ENCODE assay signal across 10 mouse cellular contexts in genomic region chr2:126933921-126934320, GRCm38 (mm10). TPM values are rescaled to one million over a fixed set of nuclear protein-coding genes. Genes with fewer than 3 reads are reported as not detected.
A peak's percentile ranks its signal among the peaks of the same experiment; 100 is the strongest.
DNase-seq lines count a peak whose midpoint lies in the region; ATAC-seq and TF ChIP-seq lines count a peak whose summit lies in the region.
"Had no signal": no experiment of that assay in that cellular context is flagged by ENCODE, and none has a peak within 500 bp of the region (broad histone marks: within the 10 kb centered on the region; RNA-seq: fewer than 3 reads in every experiment).

No protein-coding gene starts in this region.

- TF ChIP-seq POLR2A in heart, adult 2 months (IDR thresholded peaks at IDR 0.05; ENCODE audit: insufficient read depth, low read depth, low read length) = no peak

- H3K9me3 ChIP-seq in heart, embryonic 12.5 days (replicated peaks) = no peaks in the 10 kb centered on the region
- H3K9me3 ChIP-seq in neural tube, embryonic 12.5 days = no peaks in the 10 kb centered on the region
- H3K9me3 ChIP-seq in intestine, embryonic 16.5 days (ENCODE audit: control insufficient read depth, low read length) = no peaks in the 10 kb centered on the region
- no peaks in the 10 kb centered on the region for H3K9me3 ChIP-seq in stomach, postnatal 0 days (ENCODE audit: control insufficient read depth, low read length)
- H3K9me3 ChIP-seq: G1E had no signal

- no peak for TF ChIP-seq CTCF in heart, adult 2 months (IDR thresholded peaks at IDR 0.05)
- no peak for TF ChIP-seq CTCF in stomach, postnatal 0 days (IDR thresholded peaks at IDR 0.05; ENCODE audit: low read depth)

- DNase-seq in heart, adult 2 months = peak in 1 of 2 experiments; percentile 21
- DNase-seq in neural tube, embryonic 10.5 days (ENCODE audit: extremely low spot score, low spot score) = no peak
- no peak for DNase-seq in stomach, postnatal 0 days (ENCODE audit: low spot score)
- no peak for DNase-seq in adrenal gland, postnatal 10 days
- no peak for DNase-seq in right cerebral cortex, postnatal 10 days (ENCODE audit: low spot score in 2 of 2)
- DNase-seq: thymus, adult 2 months had no signal

- H3K4me1 ChIP-seq in heart, adult 2 months (ENCODE audit: control insufficient read depth, insufficient read depth, low read length) = peaks cover 2% of the 10 kb centered on the region; the same call in 1 of the 2 replicates
- peaks cover 6% of the 10 kb centered on the region; the same call in 1 of the 2 replicates for H3K4me1 ChIP-seq in heart, embryonic 12.5 days (replicated peaks)
- no peaks in the 10 kb centered on the region for H3K4me1 ChIP-seq in neural tube, embryonic 12.5 days
- peaks cover 5% of the 10 kb centered on the region for H3K4me1 ChIP-seq in intestine, embryonic 16.5 days (ENCODE audit: control insufficient read depth, insufficient read depth, low read length)
- no peaks in the 10 kb centered on the region for H3K4me1 ChIP-seq in stomach, postnatal 0 days (replicated peaks; ENCODE audit: control insufficient read depth, insufficient read depth)

- intact Hi-C loops in heart, adult 2 months (cut with DNase I) = loop anchor here (1.0 to 10.0 kb wide), 6 partner anchors 17 to 271 kb away; partner anchors contain the start of genes 1810024B03Rik, Ap4e1, Snrnp200 and Trpm7

- H3K79me2 ChIP-seq in heart, adult 2 months (replicated peaks; ENCODE audit: control insufficient read depth, insufficient read depth, low read length) = no peaks in the 10 kb centered on the region

- H3K4me3 ChIP-seq in heart, adult 2 months = peak overlapping the region; percentile 75
- no peak overlapping the region for H3K4me3 ChIP-seq in heart, embryonic 12.5 days
- H3K4me3 ChIP-seq in neural tube, embryonic 12.5 days = no peak overlapping the region
- no peak overlapping the region for H3K4me3 ChIP-seq in intestine, embryonic 16.5 days (ENCODE audit: low read length)
- H3K4me3 ChIP-seq in stomach, postnatal 0 days (ENCODE audit: low read depth, low read length) = no peak overlapping the region

- H3K4me2 ChIP-seq in heart, embryonic 12.5 days = no peak overlapping the region
- H3K4me2 ChIP-seq in neural tube, embryonic 12.5 days (replicated peaks) = peak overlapping the region; percentile 67; the same call in 1 of the 2 replicates
- H3K4me2 ChIP-seq in intestine, embryonic 16.5 days (ENCODE audit: low read depth, low read length) = 0 out of 2 replicates have a peak overlapping the region, but pooled peaks have one; percentile 62
- H3K4me2 ChIP-seq in stomach, postnatal 0 days (replicated peaks; ENCODE audit: low read depth) = no peak overlapping the region

- ATAC-seq in heart, embryonic 12.5 days (ENCODE audit: insufficient number of reproducible peaks, low FRiP score) = no peak
- no peak for ATAC-seq in neural tube, embryonic 12.5 days (ENCODE audit: low FRiP score, low read depth)
- no peak for ATAC-seq in intestine, embryonic 16.5 days
- ATAC-seq in stomach, postnatal 0 days (ENCODE audit: low FRiP score, low TSS enrichment) = no peak

- H3K27ac ChIP-seq in heart, adult 2 months = peak overlapping the region; percentile 99
- H3K27ac ChIP-seq in heart, embryonic 12.5 days (ENCODE audit: poor library complexity, severe bottlenecking) = no peak overlapping the region; the same call in 1 of the 2 replicates
- no peak overlapping the region for H3K27ac ChIP-seq in neural tube, embryonic 12.5 days
- H3K27ac ChIP-seq in intestine, embryonic 16.5 days (ENCODE audit: low read length) = peak overlapping the region; percentile 99; the same call in 1 of the 2 replicates
- peak overlapping the region; percentile 59 for H3K27ac ChIP-seq in stomach, postnatal 0 days (replicated peaks)

- H3K9ac ChIP-seq in heart, adult 2 months (ENCODE audit: low read depth, low read length) = no peak overlapping the region; the same call in 1 of the 2 replicates
- H3K9ac ChIP-seq in heart, embryonic 12.5 days = no peak overlapping the region
- no peak overlapping the region for H3K9ac ChIP-seq in neural tube, embryonic 12.5 days
- H3K9ac ChIP-seq in intestine, embryonic 16.5 days (ENCODE audit: low read depth, low read length) = no peak overlapping the region
- no peak overlapping the region for H3K9ac ChIP-seq in stomach, postnatal 0 days (ENCODE audit: low read length)

- H3K36me3 ChIP-seq in heart, adult 2 months (ENCODE audit: control insufficient read depth, insufficient read depth, low read length) = peaks cover 6% of the 10 kb centered on the region
- no peaks in the 10 kb centered on the region for H3K36me3 ChIP-seq in heart, embryonic 12.5 days
- no peaks in the 10 kb centered on the region for H3K36me3 ChIP-seq in neural tube, embryonic 12.5 days
- no peaks in the 10 kb centered on the region for H3K36me3 ChIP-seq in intestine, embryonic 16.5 days (ENCODE audit: control insufficient read depth, insufficient read depth, low read length)
- H3K36me3 ChIP-seq in stomach, postnatal 0 days (ENCODE audit: control insufficient read depth, insufficient read depth, low read length) = no peaks in the 10 kb centered on the region

- TF ChIP-seq EP300 in heart, adult 2 months (IDR thresholded peaks at IDR 0.05; ENCODE audit: insufficient read depth, low read depth, low read length) = no peak
- no peak for TF ChIP-seq EP300 in stomach, postnatal 0 days (optimal IDR thresholded peaks at IDR 0.05)

- no peaks in the 10 kb centered on the region for H3K27me3 ChIP-seq in heart, adult 2 months (ENCODE audit: control insufficient read depth, insufficient read depth, low read length)
- no peaks in the 10 kb centered on the region for H3K27me3 ChIP-seq in heart, embryonic 12.5 days (replicated peaks)
- H3K27me3 ChIP-seq in neural tube, embryonic 12.5 days (replicated peaks) = no peaks in the 10 kb centered on the region
- H3K27me3 ChIP-seq in intestine, embryonic 16.5 days (replicated peaks; ENCODE audit: control insufficient read depth, insufficient read depth, low read length) = no peaks in the 10 kb centered on the region
- no peaks in the 10 kb centered on the region for H3K27me3 ChIP-seq in stomach, postnatal 0 days (ENCODE audit: control insufficient read depth, insufficient read depth, low read length)

RNA-seq across cellular contexts. Expression of gene Sppl2a, which starts 0.9 kb away (rescaled TPM):
- total RNA-seq in heart, adult 2 months (2021) = 10 to 100 TPM; 51.5 to 56.4 TPM
- 17.4 and 37.5 TPM in 2 replicates for polyA plus RNA-seq in heart, adult 2 months (2012; rRNA removed)
- 33.5 and 35.0 TPM in 2 replicates for polyA plus RNA-seq in heart, embryonic 12.5 days (2016; fragmentation: Nextera tagmentation; extraction: Ambion mirVana)
- 34.6 and 36.7 TPM in 2 replicates for polyA plus RNA-seq in neural tube, embryonic 12.5 days (2016; fragmentation: Nextera tagmentation; extraction: Ambion mirVana)
- 57.8 and 64.3 TPM in 2 replicates for polyA plus RNA-seq in intestine, embryonic 16.5 days (2015; fragmentation: Nextera tagmentation; extraction: Ambion mirVana)
- 43.4 and 44.8 TPM in 2 replicates for polyA plus RNA-seq in stomach, postnatal 0 days (2015; fragmentation: Nextera tagmentation; extraction: Ambion mirVana)
- 10 to 100 TPM; 60.4 to 67.2 TPM for total RNA-seq in adrenal gland, postnatal 10 days (2021)

RNA-seq across cellular contexts. Expression of gene Trpm7, which starts 57.9 kb away (rescaled TPM):
- total RNA-seq in heart, adult 2 months (2021) = 10 to 100 TPM; 24.4 to 26.7 TPM
- polyA plus RNA-seq in heart, adult 2 months (2012; rRNA removed) = 7.5 and 16.2 TPM in 2 replicates
- 46.7 and 50.4 TPM in 2 replicates for polyA plus RNA-seq in heart, embryonic 12.5 days (2016; fragmentation: Nextera tagmentation; extraction: Ambion mirVana)
- 34.0 and 35.3 TPM in 2 replicates for polyA plus RNA-seq in neural tube, embryonic 12.5 days (2016; fragmentation: Nextera tagmentation; extraction: Ambion mirVana)
- polyA plus RNA-seq in intestine, embryonic 16.5 days (2015; fragmentation: Nextera tagmentation; extraction: Ambion mirVana) = 33.0 and 37.8 TPM in 2 replicates
- polyA plus RNA-seq in stomach, postnatal 0 days (2015; fragmentation: Nextera tagmentation; extraction: Ambion mirVana) = 18.6 and 22.4 TPM in 2 replicates
- total RNA-seq in adrenal gland, postnatal 10 days (2021) = 10 to 100 TPM; 42.2 to 56.3 TPM

Comparison
In these comparisons a context has a peak if more than half of its experiments do, and no peak if none do; other contexts are left out.
1. H3K27ac ChIP-seq: peak in heart, adult 2 months (single experiment), intestine, embryonic 16.5 days (single experiment) and stomach, postnatal 0 days (single experiment); none in heart, embryonic 12.5 days (single experiment) and neural tube, embryonic 12.5 days (single experiment).
2. H3K4me2 ChIP-seq: peak in neural tube, embryonic 12.5 days (single experiment) and intestine, embryonic 16.5 days (single experiment); none in heart, embryonic 12.5 days (single experiment) and stomach, postnatal 0 days (single experiment).